Mouse (Mus musculus): Measurements from ENCODE around the gene Rtcb. TPM values are rescaled to one million over a fixed set of nuclear protein-coding genes. Genes with fewer than 3 reads are reported as not detected.

Rtcb gene
- polyA plus RNA-seq, 1 experiment from 2014 or later = 170 TPM

- no peak overlapping the region for H3K4me2 ChIP-seq (replicated peaks)
- no peaks in the 10 kb centered on the region for H3K36me3 ChIP-seq
- ATAC-seq (ENCODE audit: insufficient number of reproducible peaks, low FRiP score, low TSS enrichment, low read depth) = no peak
- no peaks in the 10 kb centered on the region for H3K9me3 ChIP-seq (replicated peaks)
- H3K4me3 ChIP-seq (replicated peaks) = no peak overlapping the region
- H3K27ac ChIP-seq (replicated peaks) = no peak overlapping the region
- 12% methylated on average over 7 of the region's 7 CpGs for WGBS
- no peaks in the 10 kb centered on the region for H3K4me1 ChIP-seq
- no peak overlapping the region for H3K9ac ChIP-seq
- no peaks in the 10 kb centered on the region for H3K27me3 ChIP-seq
Measured at GRCm38 (mm10) chr10:85968157-85968634, 10.6 kb upstream of the Rtcb start.

- 61% methylated on average over 17 of the region's 17 CpGs for WGBS
- no peaks in the 10 kb centered on the region for H3K36me3 ChIP-seq
- H3K27ac ChIP-seq (replicated peaks) = no peak overlapping the region
- H3K9me3 ChIP-seq (replicated peaks) = no peaks in the 10 kb centered on the region
- no peak overlapping the region for H3K4me3 ChIP-seq (replicated peaks)
- H3K4me2 ChIP-seq (replicated peaks) = no peak overlapping the region
- H3K9ac ChIP-seq = no peak overlapping the region
- H3K27me3 ChIP-seq = no peaks in the 10 kb centered on the region
- no peak for ATAC-seq (ENCODE audit: insufficient number of reproducible peaks, low FRiP score, low TSS enrichment, low read depth)
- H3K4me1 ChIP-seq = no peaks in the 10 kb centered on the region
Measured at GRCm38 (mm10) chr10:85967411-85968156, 10.0 kb upstream of the Rtcb start.

- 33% methylated on average over 2 of the region's 2 CpGs for WGBS
- Histone ChIP-seq H3K4me1 (no peaks in the 10 kb centered on the region), H3K27me3 (no peaks in the 10 kb centered on the region), H3K9ac (no peak overlapping the region), H3K27ac (replicated peaks) (no peak overlapping the region), H3K4me3 (replicated peaks) (no peak overlapping the region), H3K4me2 (replicated peaks) (no peak overlapping the region), H3K36me3 (no peaks in the 10 kb centered on the region), H3K9me3 (replicated peaks) (no peaks in the 10 kb centered on the region)
- ATAC-seq (ENCODE audit: insufficient number of reproducible peaks, low FRiP score, low TSS enrichment, low read depth) = no peak
Measured at GRCm38 (mm10) chr10:85966476-85966875, 8.9 kb upstream of the Rtcb start.

- no peak for ATAC-seq (ENCODE audit: insufficient number of reproducible peaks, low FRiP score, low TSS enrichment, low read depth)
- WGBS = 84% methylated on average over 7 of the region's 7 CpGs
- Histone ChIP-seq H3K4me2 (replicated peaks) (no peak overlapping the region), H3K27me3 (no peaks in the 10 kb centered on the region), H3K36me3 (no peaks in the 10 kb centered on the region), H3K4me1 (no peaks in the 10 kb centered on the region), H3K27ac (replicated peaks) (no peak overlapping the region), H3K9me3 (replicated peaks) (no peaks in the 10 kb centered on the region), H3K9ac (no peak overlapping the region), H3K4me3 (replicated peaks) (no peak overlapping the region)
Measured at GRCm38 (mm10) chr10:85964316-85964715, 6.7 kb upstream of the Rtcb start.

- Histone ChIP-seq H3K4me2 (replicated peaks) (no peak overlapping the region), H3K27me3 (no peaks in the 10 kb centered on the region), H3K4me3 (replicated peaks) (no peak overlapping the region), H3K9ac (no peak overlapping the region), H3K27ac (replicated peaks) (no peak overlapping the region), H3K4me1 (no peaks in the 10 kb centered on the region), H3K9me3 (replicated peaks) (no peaks in the 10 kb centered on the region), H3K36me3 (no peaks in the 10 kb centered on the region)
- no peak for ATAC-seq (ENCODE audit: insufficient number of reproducible peaks, low FRiP score, low TSS enrichment, low read depth)
- 59% methylated on average over 9 of the region's 9 CpGs for WGBS
Measured at GRCm38 (mm10) chr10:85962897-85963296, 5.3 kb upstream of the Rtcb start.

GRCm38 (mm10) chr10:85956871-85957419 lies 678 bp downstream of the Rtcb start:
- peak overlapping the region; percentile 67 for H3K4me2 ChIP-seq (replicated peaks)
- H3K4me1 ChIP-seq = peaks cover 7% of the 10 kb centered on the region; the same call in 1 of the 2 replicates
- H3K27ac ChIP-seq (replicated peaks) = peak overlapping the region; percentile 82
- ATAC-seq (ENCODE audit: insufficient number of reproducible peaks, low FRiP score, low TSS enrichment, low read depth) = no peak
- no peaks in the 10 kb centered on the region for H3K27me3 ChIP-seq
- WGBS = 2% methylated on average over 20 of the region's 20 CpGs
- H3K36me3 ChIP-seq = peaks cover 33% of the 10 kb centered on the region
- H3K4me3 ChIP-seq (replicated peaks) = peak overlapping the region; percentile 84
- H3K9me3 ChIP-seq (replicated peaks) = no peaks in the 10 kb centered on the region
- peak overlapping the region; percentile 76 for H3K9ac ChIP-seq

GRCm38 (mm10) chr10:85954429-85954828 lies 3.2 kb downstream of the Rtcb start:
- Histone ChIP-seq H3K36me3 (peaks cover 54% of the 10 kb centered on the region), H3K9ac (no peak overlapping the region), H3K9me3 (replicated peaks) (no peaks in the 10 kb centered on the region)

GRCm38 (mm10) chr10:85953401-85953800 lies 4.2 kb downstream of the Rtcb start:
- H3K4me2 ChIP-seq (replicated peaks) = no peak overlapping the region
- no peaks in the 10 kb centered on the region for H3K27me3 ChIP-seq
- peaks cover 7% of the 10 kb centered on the region; the same call in 1 of the 2 replicates for H3K4me1 ChIP-seq
- no peak overlapping the region for H3K4me3 ChIP-seq (replicated peaks)
- ATAC-seq (ENCODE audit: insufficient number of reproducible peaks, low FRiP score, low TSS enrichment, low read depth) = no peak
- no peak overlapping the region for H3K9ac ChIP-seq
- WGBS = 81% methylated on average over 3 of the region's 3 CpGs
- no peaks in the 10 kb centered on the region for H3K9me3 ChIP-seq (replicated peaks)
- H3K27ac ChIP-seq (replicated peaks) = no peak overlapping the region
- peaks cover 64% of the 10 kb centered on the region for H3K36me3 ChIP-seq

More at GRCm38 (mm10) chr10:85954429-85954828, 3.2 kb downstream of the Rtcb start:
- Histone ChIP-seq H3K27me3 (no peaks in the 10 kb centered on the region), H3K4me2 (replicated peaks) (no peak overlapping the region), H3K4me1 (peaks cover 7% of the 10 kb centered on the region; the same call in 1 of the 2 replicates), H3K27ac (replicated peaks) (no peak overlapping the region), H3K4me3 (replicated peaks) (no peak overlapping the region)
- ATAC-seq (ENCODE audit: insufficient number of reproducible peaks, low FRiP score, low TSS enrichment, low read depth) = no peak
- 73% methylated on average over 2 of the region's 2 CpGs for WGBS

- 90% methylated on average over 6 of the region's 6 CpGs for WGBS
- peaks cover 7% of the 10 kb centered on the region; the same call in 1 of the 2 replicates for H3K4me1 ChIP-seq
- no peak for ATAC-seq (ENCODE audit: insufficient number of reproducible peaks, low FRiP score, low TSS enrichment, low read depth)
Measured at GRCm38 (mm10) chr10:85951765-85952443, 5.7 kb downstream of the Rtcb start.

GRCm38 (mm10) chr10:85948483-85949196 lies 9.0 kb downstream of the Rtcb start:
- ATAC-seq (ENCODE audit: insufficient number of reproducible peaks, low FRiP score, low TSS enrichment, low read depth) = no peak
- H3K27me3 ChIP-seq = no peaks in the 10 kb centered on the region
- H3K4me1 ChIP-seq = no peaks in the 10 kb centered on the region
- no peaks in the 10 kb centered on the region for H3K9me3 ChIP-seq (replicated peaks)
- H3K4me2 ChIP-seq (replicated peaks) = no peak overlapping the region
- H3K27ac ChIP-seq (replicated peaks) = no peak overlapping the region
- no peak overlapping the region for H3K4me3 ChIP-seq (replicated peaks)
- H3K9ac ChIP-seq = no peak overlapping the region
- peaks cover 84% of the 10 kb centered on the region for H3K36me3 ChIP-seq
- 95% methylated on average over 8 of the region's 8 CpGs for whole genome bisulfite sequencing

More at GRCm38 (mm10) chr10:85951765-85952443, 5.7 kb downstream of the Rtcb start:
- no peaks in the 10 kb centered on the region for H3K9me3 ChIP-seq (replicated peaks)
- H3K4me2 ChIP-seq (replicated peaks) = no peak overlapping the region
- no peak overlapping the region for H3K4me3 ChIP-seq (replicated peaks)
- no peak overlapping the region for H3K27ac ChIP-seq (replicated peaks)
- no peak overlapping the region for H3K9ac ChIP-seq
- H3K36me3 ChIP-seq = peaks cover 74% of the 10 kb centered on the region
- no peaks in the 10 kb centered on the region for H3K27me3 ChIP-seq
